Mouse (Mus musculus): ENCODE measurements around the gene Tdp2. TPM values are rescaled to one million over a fixed set of nuclear protein-coding genes. Genes with fewer than 3 reads are reported as not detected.

The Tdp2 gene
- total and polyA plus RNA-seq, 2 experiments from 2014 or later, result 17.4 to 24.2 TPM

DNA sequence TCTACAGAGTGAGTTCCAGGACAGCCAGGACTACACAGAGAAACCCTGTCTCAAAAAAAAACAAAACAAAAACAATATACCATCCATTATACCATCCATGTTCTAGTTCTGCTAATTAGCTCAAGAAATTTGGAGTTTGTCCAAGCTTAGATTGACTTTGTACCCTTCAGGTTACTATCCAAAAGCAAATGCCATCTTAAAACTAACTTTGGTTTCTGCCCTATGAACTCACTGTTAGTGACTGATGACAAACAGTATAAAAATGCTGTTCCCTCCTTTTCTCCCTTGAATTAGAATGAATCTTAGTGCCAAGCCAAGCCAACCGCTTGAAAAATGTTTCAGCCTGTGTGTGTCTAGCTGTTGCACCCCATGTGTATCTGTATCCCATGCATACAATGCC is 16.9 kb upstream of the Tdp2 start:
- peaks cover 68% of the 10 kb centered on the region for H3K36me3 ChIP-seq (replicated peaks; ENCODE audit: control insufficient read depth, insufficient read depth, low read length)
- TF ChIP-seq EP300 (IDR thresholded peaks at IDR 0.05; ENCODE audit: low read depth) (no peak), CTCF (IDR thresholded peaks at IDR 0.05; ENCODE audit: low read depth) (no peak)
- no peaks in the 10 kb centered on the region for H3K9me3 ChIP-seq (replicated peaks; ENCODE audit: control insufficient read depth, low read length)
- H3K4me1 ChIP-seq (ENCODE audit: control insufficient read depth, insufficient read depth), result no peaks in the 10 kb centered on the region
- no peaks in the 10 kb centered on the region for H3K27me3 ChIP-seq (ENCODE audit: control insufficient read depth, insufficient read depth, low read length)
- H3K4me3 ChIP-seq (ENCODE audit: low read depth, low read length), result no peak overlapping the region
- ATAC-seq (ENCODE audit: insufficient read depth, low read depth) (no peak), DNase-seq (ENCODE audit: low spot score) (no peak)
- WGBS, result 83% methylated on average over 1 of the region's 1 CpGs
- no peak overlapping the region for H3K4me2 ChIP-seq (ENCODE audit: low read depth, low read length)
- H3K27ac ChIP-seq (ENCODE audit: low read depth), result no peak overlapping the region
- H3K9ac ChIP-seq (replicated peaks; ENCODE audit: low read depth, low read length), result no peak overlapping the region

DNA sequence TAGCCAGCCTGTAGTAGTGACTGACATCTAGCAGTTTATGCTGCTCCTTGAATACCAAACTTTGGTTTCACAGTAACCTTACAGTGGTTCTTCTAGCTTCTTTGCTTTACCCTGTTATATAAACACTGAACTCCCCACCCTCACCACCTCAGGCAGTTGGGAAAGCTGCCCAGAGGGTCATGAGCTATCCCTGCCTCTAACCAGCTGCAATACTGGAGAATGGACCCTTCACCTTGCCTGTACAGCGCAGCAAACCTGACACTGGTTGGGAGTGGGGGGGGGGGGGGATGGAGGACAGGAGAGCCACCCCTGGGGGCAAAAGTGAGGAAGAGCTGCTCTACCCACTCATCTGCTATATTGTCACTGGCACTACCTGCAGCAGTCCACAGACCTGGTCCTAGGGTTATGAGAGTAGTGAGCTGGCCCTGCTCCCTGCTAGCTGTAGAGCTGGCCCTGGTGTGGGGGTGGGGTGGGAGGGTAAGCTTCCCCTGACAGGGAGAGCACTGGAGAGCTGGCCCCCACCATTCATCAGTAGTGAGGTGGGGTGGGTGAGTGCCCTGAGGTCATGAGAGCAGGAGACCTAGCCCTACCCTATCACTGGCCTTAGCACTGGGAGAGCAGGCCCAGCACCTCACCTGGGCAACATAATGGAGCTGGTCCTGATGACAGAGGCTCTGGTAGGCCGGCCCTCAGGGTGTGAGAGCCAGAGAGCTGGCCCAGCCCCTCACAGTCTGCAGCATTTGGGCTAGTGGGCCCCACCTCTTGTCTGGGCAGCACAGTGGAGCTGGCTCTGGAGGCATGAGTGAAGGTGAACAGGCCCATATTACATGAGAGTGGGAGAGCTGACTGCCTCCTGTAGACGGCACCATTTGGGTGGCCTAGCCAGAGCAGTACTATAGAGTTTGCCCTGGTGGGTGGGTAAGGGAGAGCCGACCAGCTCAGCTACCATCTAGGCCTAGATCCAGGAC is 15.1 kb upstream of the Tdp2 start:
- DNase-seq (ENCODE audit: low spot score) (no peak), ATAC-seq (ENCODE audit: insufficient read depth, low read depth) (peak; percentile 49)
- Histone ChIP-seq H3K4me1 (ENCODE audit: control insufficient read depth, insufficient read depth) (no peaks in the 10 kb centered on the region), H3K27ac (ENCODE audit: low read depth) (no peak overlapping the region), H3K27me3 (ENCODE audit: control insufficient read depth, insufficient read depth, low read length) (no peaks in the 10 kb centered on the region), H3K4me2 (ENCODE audit: low read depth, low read length) (no peak overlapping the region), H3K9ac (replicated peaks; ENCODE audit: low read depth, low read length) (no peak overlapping the region), H3K36me3 (replicated peaks; ENCODE audit: control insufficient read depth, insufficient read depth, low read length) (peaks cover 61% of the 10 kb centered on the region), H3K4me3 (ENCODE audit: low read depth, low read length) (no peak overlapping the region), H3K9me3 (replicated peaks; ENCODE audit: control insufficient read depth, low read length) (no peaks in the 10 kb centered on the region)
- TF ChIP-seq EP300 (IDR thresholded peaks at IDR 0.05; ENCODE audit: low read depth) (no peak), CTCF (IDR thresholded peaks at IDR 0.05; ENCODE audit: low read depth) (no peak)
- 63% methylated on average over 4 of the region's 4 CpGs for WGBS

DNA sequence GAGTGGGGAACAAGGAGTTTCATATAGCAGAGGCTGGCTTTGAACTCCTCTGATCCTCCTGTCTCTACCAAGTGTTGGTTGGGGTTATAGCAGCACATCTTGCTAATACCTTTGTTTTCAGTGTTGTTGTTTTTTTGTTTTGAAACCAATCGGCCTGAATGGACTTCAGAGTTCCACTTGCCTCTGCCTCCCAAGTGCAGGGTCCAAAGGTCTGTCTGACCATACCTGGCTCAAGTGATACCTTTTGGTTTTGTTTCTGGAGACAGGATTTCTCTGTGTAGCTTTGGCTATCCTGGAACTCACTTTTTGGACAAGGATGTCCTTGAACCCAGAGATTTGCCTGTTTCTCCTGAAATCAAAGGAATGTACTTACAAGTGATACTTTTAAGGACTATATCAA is 11.5 kb upstream of the Tdp2 start:
- 76% methylated on average over 1 of the region's 1 CpGs for WGBS

DNA sequence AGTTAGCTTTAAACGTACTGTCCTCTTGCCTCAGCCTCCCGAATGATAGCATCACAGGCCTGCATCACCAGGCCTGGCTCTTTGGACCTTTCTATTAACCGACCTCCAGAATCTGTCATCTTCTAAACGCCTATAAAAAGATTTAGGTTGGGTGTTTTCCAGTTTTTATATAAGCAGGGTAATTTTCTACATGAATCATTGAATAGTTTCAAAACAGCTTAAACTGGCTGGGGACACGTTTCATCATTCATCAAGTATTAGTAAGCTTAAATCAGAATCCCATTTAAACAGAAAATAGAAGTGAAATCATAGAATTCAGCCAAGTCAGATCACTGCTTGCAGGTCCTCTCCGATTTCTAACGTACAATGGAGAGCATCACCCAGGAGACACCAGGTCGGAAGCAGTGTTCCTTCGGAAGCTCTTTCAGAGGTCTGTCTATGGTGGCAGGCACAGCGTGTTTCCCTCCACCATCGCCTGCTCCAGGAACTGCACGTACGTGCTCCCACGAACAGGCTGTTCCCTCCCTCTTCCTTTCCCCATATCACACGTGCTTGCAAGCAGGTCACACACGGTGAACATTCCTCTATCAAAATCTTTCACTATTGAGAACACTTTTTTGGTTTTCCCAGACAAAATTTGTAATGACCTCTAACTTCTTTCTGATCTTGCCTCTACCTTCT is 8.7 kb upstream of the Tdp2 start:
- no peak for ATAC-seq (ENCODE audit: insufficient read depth, low read depth)
- 70% methylated on average over 16 of the region's 16 CpGs for WGBS
- no peak overlapping the region for H3K27ac ChIP-seq (ENCODE audit: low read depth)

More for the DNA sequence above, 11.5 kb upstream of the Tdp2 start:
- Histone ChIP-seq H3K27me3 (ENCODE audit: control insufficient read depth, insufficient read depth, low read length) (no peaks in the 10 kb centered on the region), H3K36me3 (replicated peaks; ENCODE audit: control insufficient read depth, insufficient read depth, low read length) (peaks cover 32% of the 10 kb centered on the region), H3K4me3 (ENCODE audit: low read depth, low read length) (no peak overlapping the region), H3K9me3 (replicated peaks; ENCODE audit: control insufficient read depth, low read length) (no peaks in the 10 kb centered on the region), H3K9ac (replicated peaks; ENCODE audit: low read depth, low read length) (no peak overlapping the region), H3K4me2 (ENCODE audit: low read depth, low read length) (no peak overlapping the region), H3K4me1 (ENCODE audit: control insufficient read depth, insufficient read depth) (no peaks in the 10 kb centered on the region), H3K27ac (ENCODE audit: low read depth) (no peak overlapping the region)
- TF ChIP-seq CTCF (IDR thresholded peaks at IDR 0.05; ENCODE audit: low read depth), result no peak
- TF ChIP-seq EP300 (IDR thresholded peaks at IDR 0.05; ENCODE audit: low read depth), result no peak
- DNase-seq (ENCODE audit: low spot score) (no peak), ATAC-seq (ENCODE audit: insufficient read depth, low read depth) (no peak)

DNA sequence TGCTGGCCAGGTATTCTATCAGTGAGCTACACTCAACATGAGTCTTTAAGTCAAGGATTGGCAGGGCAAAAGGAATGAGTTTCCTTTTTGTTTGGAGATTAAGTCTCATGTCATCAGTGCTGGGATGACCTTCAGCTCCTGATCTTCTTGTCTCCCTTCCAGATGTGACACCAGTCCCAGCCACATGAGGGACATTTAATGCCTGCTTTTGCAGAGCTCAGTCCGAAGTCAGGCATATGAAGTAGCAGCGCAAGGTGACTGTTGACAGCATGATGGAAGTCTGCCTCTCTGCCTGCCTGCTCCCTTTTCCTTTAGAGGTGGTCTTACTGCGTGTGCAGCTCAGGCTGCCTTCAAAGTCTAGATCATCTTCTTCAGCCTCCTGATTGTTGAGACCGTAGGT is 6.8 kb upstream of the Tdp2 start:
- 50% methylated on average over 4 of the region's 4 CpGs for WGBS
- Histone ChIP-seq H3K4me1 (ENCODE audit: control insufficient read depth, insufficient read depth) (0 out of 2 replicates have a peak, but pooled peaks cover 7% of the 10 kb centered on the region), H3K9me3 (replicated peaks; ENCODE audit: control insufficient read depth, low read length) (no peaks in the 10 kb centered on the region), H3K4me2 (ENCODE audit: low read depth, low read length) (no peak overlapping the region), H3K27me3 (ENCODE audit: control insufficient read depth, insufficient read depth, low read length) (no peaks in the 10 kb centered on the region), H3K27ac (ENCODE audit: low read depth) (peak overlapping the region; percentile 81), H3K9ac (replicated peaks; ENCODE audit: low read depth, low read length) (no peak overlapping the region), H3K4me3 (ENCODE audit: low read depth, low read length) (no peak overlapping the region), H3K36me3 (replicated peaks; ENCODE audit: control insufficient read depth, insufficient read depth, low read length) (peaks cover 10% of the 10 kb centered on the region)
- TF ChIP-seq CTCF (IDR thresholded peaks at IDR 0.05; ENCODE audit: low read depth) (peak; percentile 5; the same call in 1 of the 2 replicates), EP300 (IDR thresholded peaks at IDR 0.05; ENCODE audit: low read depth) (no peak)
- DNase-seq (ENCODE audit: low spot score) (no peak), ATAC-seq (ENCODE audit: insufficient read depth, low read depth) (peak; percentile 40)

More for the DNA sequence above, 8.7 kb upstream of the Tdp2 start:
- H3K4me2 ChIP-seq (ENCODE audit: low read depth, low read length), result no peak overlapping the region
- no peaks in the 10 kb centered on the region for H3K9me3 ChIP-seq (replicated peaks; ENCODE audit: control insufficient read depth, low read length)
- no peak for DNase-seq (ENCODE audit: low spot score)
- 0 out of 2 replicates have a peak, but pooled peaks cover 7% of the 10 kb centered on the region for H3K4me1 ChIP-seq (ENCODE audit: control insufficient read depth, insufficient read depth)
- no peak overlapping the region for H3K9ac ChIP-seq (replicated peaks; ENCODE audit: low read depth, low read length)
- TF ChIP-seq CTCF (IDR thresholded peaks at IDR 0.05; ENCODE audit: low read depth), result no peak
- TF ChIP-seq EP300 (IDR thresholded peaks at IDR 0.05; ENCODE audit: low read depth), result no peak
- H3K27me3 ChIP-seq (ENCODE audit: control insufficient read depth, insufficient read depth, low read length), result no peaks in the 10 kb centered on the region
- H3K36me3 ChIP-seq (replicated peaks; ENCODE audit: control insufficient read depth, insufficient read depth, low read length), result peaks cover 27% of the 10 kb centered on the region
- no peak overlapping the region for H3K4me3 ChIP-seq (ENCODE audit: low read depth, low read length)
